Mouse (Mus musculus): ENCODE measurements around the gene Tmem72.

Gene Tmem72

GRCm38 (mm10) chr6:116716666-116717065 is at the start of gene Tmem72:
Tmem72 (minus strand) TSS chr6:116716913.
- DNase-seq (ENCODE audit: low read depth, low spot score), result no peak

- no peak for DNase-seq (ENCODE audit: low read depth, low spot score)
These were observed 47.8 kb upstream of the Tmem72 start for GRCm38 (mm10) chr6:116764524-116764923.

- no peak for DNase-seq (ENCODE audit: low read depth, low spot score)
These were observed 45.6 kb upstream of the Tmem72 start for GRCm38 (mm10) chr6:116762333-116762732.

- no peak for DNase-seq (ENCODE audit: low read depth, low spot score)
These were observed 43.5 kb upstream of the Tmem72 start for GRCm38 (mm10) chr6:116760181-116760580.

- DNase-seq (ENCODE audit: low read depth, low spot score), result no peak
These were observed 39.7 kb upstream of the Tmem72 start for GRCm38 (mm10) chr6:116756364-116756763.

- DNase-seq (ENCODE audit: low read depth, low spot score), result no peak
These were observed 21.3 kb upstream of the Tmem72 start for GRCm38 (mm10) chr6:116738046-116738445.

- DNase-seq (ENCODE audit: low read depth, low spot score), result no peak
These were observed 18.6 kb upstream of the Tmem72 start for GRCm38 (mm10) chr6:116735361-116735760.

- DNase-seq (ENCODE audit: low read depth, low spot score), result no peak
These were observed 16.9 kb upstream of the Tmem72 start for GRCm38 (mm10) chr6:116733577-116733976.

- DNase-seq (ENCODE audit: low read depth, low spot score), result no peak
These were observed 7.9 kb upstream of the Tmem72 start for GRCm38 (mm10) chr6:116724489-116725160.

GRCm38 (mm10) chr6:116718920-116719319 is 2.2 kb upstream of the Tmem72 start:
- DNase-seq (ENCODE audit: low read depth, low spot score), result no peak

GRCm38 (mm10) chr6:116718361-116718760 is 1.6 kb upstream of the Tmem72 start:
- DNase-seq (ENCODE audit: low read depth, low spot score), result no peak

- DNase-seq (ENCODE audit: low read depth, low spot score), result no peak
These were observed 1.1 kb upstream of the Tmem72 start for GRCm38 (mm10) chr6:116717851-116718250.

- DNase-seq (ENCODE audit: low read depth, low spot score), result no peak
These were observed 1.5 kb downstream of the Tmem72 start for GRCm38 (mm10) chr6:116715166-116715565.

GRCm38 (mm10) chr6:116714576-116714975 is 2.1 kb downstream of the Tmem72 start:
- DNase-seq (ENCODE audit: low read depth, low spot score), result no peak

- DNase-seq (ENCODE audit: low read depth, low spot score), result no peak
These were observed 2.7 kb downstream of the Tmem72 start for GRCm38 (mm10) chr6:116713966-116714365.

GRCm38 (mm10) chr6:116712503-116712902 is 4.2 kb downstream of the Tmem72 start:
- DNase-seq (ENCODE audit: low read depth, low spot score), result no peak

- DNase-seq (ENCODE audit: low read depth, low spot score), result no peak
These were observed 4.7 kb downstream of the Tmem72 start for GRCm38 (mm10) chr6:116712062-116712461.

GRCm38 (mm10) chr6:116704320-116704719 is 12.4 kb downstream of the Tmem72 start:
- no peak for DNase-seq (ENCODE audit: low read depth, low spot score)

GRCm38 (mm10) chr6:116700821-116701220 is 15.9 kb downstream of the Tmem72 start:
- DNase-seq (ENCODE audit: low read depth, low spot score), result no peak

GRCm38 (mm10) chr6:116697896-116698425 is 18.8 kb downstream of the Tmem72 start:
- DNase-seq (ENCODE audit: low read depth, low spot score), result no peak

GRCm38 (mm10) chr6:116697413-116697812 is 19.3 kb downstream of the Tmem72 start:
- DNase-seq (ENCODE audit: low read depth, low spot score), result no peak

GRCm38 (mm10) chr6:116694346-116694745 is 22.4 kb downstream of the Tmem72 start:
- no peak for DNase-seq (ENCODE audit: low read depth, low spot score)

- DNase-seq (ENCODE audit: low read depth, low spot score), result no peak
These were observed 23.1 kb downstream of the Tmem72 start for GRCm38 (mm10) chr6:116693639-116694038.

GRCm38 (mm10) chr6:116682317-116682716 is 34.4 kb downstream of the Tmem72 start:
- no peak for DNase-seq (ENCODE audit: low read depth, low spot score)
